Mouse (Mus musculus) midbrain, embryonic 14.5 days (tissue): Measurements from ENCODE around the gene Chn2. TPM values are rescaled to one million over a fixed set of nuclear protein-coding genes. Genes with fewer than 3 reads are reported as not detected.

ENCODE experiments used
- ATAC-seq: fragments of 200-750 bp; cut with Nextera tagmentation; 2 replicates; pipeline ENCODE4 v1.8.0; 2017; ENCODE audit warnings: moderate number of reproducible peaks, moderate library complexity; ENCODE audit not compliant: low FRiP score, low TSS enrichment
- DNase-seq: peaks from one replicate; pipeline ENCODE4 v3.0.0-alpha.2; 2015
- H3K27ac ChIP-seq: fragments of 300-500 bp; sonication (generic); replicated peaks from 2 replicates; pipeline ENCODE4 v1.5.1; 2014; ENCODE audit warnings: mild to moderate bottlenecking, low read depth, low read length, moderate library complexity
- H3K27me3 ChIP-seq: fragments of 300-500 bp; sonication (generic); 2 replicates; pipeline ENCODE4 v1.6.1; 2014; ENCODE audit warnings: low read length, control low read depth, mixed read lengths; ENCODE audit not compliant: control insufficient read depth, insufficient read depth
- H3K36me3 ChIP-seq: fragments of 300-500 bp; sonication (generic); 2 replicates; pipeline ENCODE4 v1.6.1; 2014; ENCODE audit warnings: low read length, control low read depth; ENCODE audit not compliant: control insufficient read depth, insufficient read depth
- H3K4me1 ChIP-seq: fragments of 300-500 bp; sonication (generic); 2 replicates; pipeline ENCODE4 v1.6.1; 2014; ENCODE audit warnings: mild to moderate bottlenecking, antibody characterized with exemption, low read length, control low read depth; ENCODE audit not compliant: control insufficient read depth, insufficient read depth
- H3K4me2 ChIP-seq: fragments of 300-500 bp; sonication (generic); 2 replicates; pipeline ENCODE4 v1.6.1; 2014; ENCODE audit warnings: mild to moderate bottlenecking, low read length, moderate library complexity
- H3K4me3 ChIP-seq: fragments of 300-500 bp; sonication (generic); replicated peaks from 2 replicates; pipeline ENCODE4 v1.5.1; 2014; ENCODE audit warnings: low read depth, low read length
- H3K9ac ChIP-seq: fragments of 300-500 bp; sonication (generic); replicated peaks from 2 replicates; pipeline ENCODE4 v1.6.1; 2014; ENCODE audit warnings: mild to moderate bottlenecking, low read length, moderate library complexity
- H3K9me3 ChIP-seq: fragments of 300-500 bp; sonication (generic); 2 replicates; pipeline ENCODE4 v1.6.1; 2016; ENCODE audit warnings: low read length, control low read depth, mixed read lengths; ENCODE audit not compliant: control insufficient read depth
- WGBS: fragments of 180-500 bp; shearing (Covaris S2); extraction: QIAGEN DNeasy Blood & Tissue Kit; methylation state at CpG from one replicate; pipeline ENCODE4 v1.1.7; 2014; 5-methylcytosine and 5-hydroxymethylcytosine counted together
- polyA plus RNA-seq: library from polyadenylated mRNA; unstranded; fragments of >200 nt; fragmentation: Nextera tagmentation; extraction: Ambion mirVana; gene quantifications from 2 replicates; pipeline ENCODE4 v1.2.1, GENCODE M21; 2014

The Chn2 gene
- polyA plus RNA-seq, 1 experiment from 2014 or later: 40.6 TPM

DNA sequence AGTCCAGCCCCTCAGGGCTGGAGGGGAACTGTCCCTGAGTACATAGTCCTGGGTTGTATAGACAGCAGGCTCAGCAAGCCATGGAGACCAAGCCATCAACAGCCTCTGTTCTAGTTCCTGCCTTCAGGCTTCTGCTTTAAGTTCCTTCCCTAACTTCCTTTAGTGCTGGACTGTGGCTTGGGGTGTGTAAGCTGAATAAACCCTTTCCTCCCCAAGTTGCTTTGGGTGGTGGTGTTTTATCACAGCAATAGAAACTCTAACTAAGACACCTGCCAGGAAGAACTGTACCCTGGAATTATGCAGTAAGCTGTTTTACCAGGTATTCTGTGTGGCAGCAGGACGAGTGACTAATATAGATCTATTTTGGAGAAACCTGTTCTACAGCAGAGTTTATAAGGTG lies 280.9 kb downstream of the Chn2 start:
- Histone ChIP-seq H3K9ac (no peak overlapping the region), H3K4me1 (no peaks in the 10 kb centered on the region), H3K27me3 (peaks cover 11% of the 10 kb centered on the region), H3K9me3 (no peaks in the 10 kb centered on the region), H3K4me2 (no peak overlapping the region), H3K27ac (no peak overlapping the region), H3K36me3 (no peaks in the 10 kb centered on the region), H3K4me3 (no peak overlapping the region)
- DNase-seq (no peak), ATAC-seq (no peak)
- 88% methylated on average over 1 of the region's 1 CpGs for WGBS

DNA sequence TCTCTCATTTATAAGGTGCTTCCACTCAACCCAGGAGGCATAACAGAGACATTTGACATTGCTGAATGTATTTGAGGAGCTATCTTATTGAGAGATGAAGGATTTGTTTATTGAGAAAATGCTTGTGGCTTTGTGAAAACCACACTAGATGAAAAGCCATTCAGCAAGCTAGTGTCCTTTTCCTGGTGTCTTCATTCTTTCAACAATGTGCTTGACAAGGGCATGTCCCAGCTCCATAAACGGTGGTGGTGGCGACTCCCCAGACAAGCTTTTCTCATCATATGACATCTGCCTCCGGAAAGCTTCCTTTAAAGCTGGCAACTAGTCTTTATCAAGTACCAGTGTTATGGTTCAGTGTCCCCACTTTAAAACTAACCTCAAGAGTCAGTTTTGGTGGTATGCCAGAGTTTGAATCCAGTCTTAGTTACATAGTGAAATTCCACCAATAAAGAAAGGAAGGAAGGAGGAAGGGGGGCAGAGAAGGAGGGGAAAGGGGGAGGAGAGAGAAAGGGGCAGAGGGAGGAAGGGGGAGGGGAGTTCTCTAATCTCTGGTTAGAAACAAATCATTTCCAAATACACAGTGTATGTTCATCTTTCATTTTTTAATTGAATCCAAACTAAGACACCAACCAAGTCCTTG lies 286.0 kb downstream of the Chn2 start, which contains the start of gene Prr15:
Gene Prr15, plus strand, starts transcription at position 590 of the 640 bp plus-strand sequence.
- Histone ChIP-seq H3K4me1 (peaks cover 10% of the 10 kb centered on the region), H3K27me3 (peaks cover 53% of the 10 kb centered on the region), H3K9ac (peak within 1 kb of the TSS; percentile 42; the same call in 1 of the 2 replicates)

DNA sequence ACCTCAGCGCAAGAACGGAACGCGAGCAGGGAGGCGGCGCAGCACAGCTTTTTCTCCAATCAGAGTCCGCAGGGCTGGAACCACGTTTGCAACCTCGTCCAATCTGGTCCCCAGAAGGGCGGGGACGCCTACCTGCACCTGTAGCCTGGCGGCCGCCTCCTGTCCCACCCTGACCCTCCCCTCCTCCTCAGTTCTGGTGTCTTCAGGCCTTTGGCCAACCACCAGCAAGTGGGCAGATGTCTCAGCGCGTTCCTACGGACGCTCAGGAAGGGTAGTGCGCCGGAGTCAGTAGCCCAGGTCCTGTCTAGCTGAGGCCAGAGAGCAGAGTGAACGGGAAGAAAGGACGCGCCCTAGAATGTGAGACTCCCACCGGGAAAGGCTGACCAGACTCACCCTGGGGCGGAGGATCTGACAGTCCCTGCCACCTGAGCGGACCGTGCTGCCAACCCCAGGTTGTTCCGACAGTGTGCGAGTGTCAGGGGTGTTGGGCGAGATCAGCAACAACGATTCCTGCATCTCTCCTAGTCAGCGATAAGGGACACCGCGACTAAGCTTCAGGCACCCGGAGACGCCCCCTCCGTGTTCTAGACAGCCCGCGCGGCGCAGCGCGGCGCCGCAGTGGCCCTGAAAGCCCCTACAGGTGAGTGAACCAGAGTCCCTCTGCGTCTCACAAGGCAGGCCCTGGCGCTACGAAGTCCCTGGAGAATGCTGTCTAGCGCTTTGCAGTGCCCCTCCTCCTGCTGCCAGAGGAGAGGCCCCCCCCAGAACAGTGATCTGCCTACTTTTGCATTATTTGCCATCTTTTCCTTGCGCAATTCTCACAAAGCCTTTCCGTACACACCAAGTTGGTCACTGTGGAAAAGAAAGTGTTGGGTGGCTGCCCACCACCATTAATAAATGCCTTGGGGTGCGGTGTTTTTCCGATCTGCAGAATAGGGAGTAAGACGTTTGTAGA lies 287.6 kb downstream of the Chn2 start:
- peaks cover 53% of the 10 kb centered on the region for H3K27me3 ChIP-seq
- no peaks in the 10 kb centered on the region for H3K36me3 ChIP-seq
- WGBS: under 1% methylated on average over 53 of the region's 53 CpGs
- H3K9me3 ChIP-seq: no peaks in the 10 kb centered on the region
- no peak overlapping the region for H3K27ac ChIP-seq
- peaks cover 19% of the 10 kb centered on the region for H3K4me1 ChIP-seq
- peak overlapping the region; percentile 47 for H3K4me3 ChIP-seq
- peak overlapping the region; percentile 83 for H3K4me2 ChIP-seq
- ATAC-seq (no peak; the same call in 1 of the 2 replicates), DNase-seq (peak; percentile 78)
- H3K9ac ChIP-seq: peak overlapping the region; percentile 42; the same call in 1 of the 2 replicates

More for the DNA sequence above, 286.0 kb downstream of the Chn2 start, which contains the start of gene Prr15:
- Histone ChIP-seq H3K36me3 (no peaks in the 10 kb centered on the region), H3K4me2 (peak within 1 kb of the TSS; percentile 83), H3K27ac (no peak within 1 kb of the TSS), H3K4me3 (peak within 1 kb of the TSS; percentile 47), H3K9me3 (no peaks in the 10 kb centered on the region)
- no peak for DNase-seq
- 62% methylated on average over 3 of the region's 3 CpGs for WGBS
- no peak for ATAC-seq

DNA sequence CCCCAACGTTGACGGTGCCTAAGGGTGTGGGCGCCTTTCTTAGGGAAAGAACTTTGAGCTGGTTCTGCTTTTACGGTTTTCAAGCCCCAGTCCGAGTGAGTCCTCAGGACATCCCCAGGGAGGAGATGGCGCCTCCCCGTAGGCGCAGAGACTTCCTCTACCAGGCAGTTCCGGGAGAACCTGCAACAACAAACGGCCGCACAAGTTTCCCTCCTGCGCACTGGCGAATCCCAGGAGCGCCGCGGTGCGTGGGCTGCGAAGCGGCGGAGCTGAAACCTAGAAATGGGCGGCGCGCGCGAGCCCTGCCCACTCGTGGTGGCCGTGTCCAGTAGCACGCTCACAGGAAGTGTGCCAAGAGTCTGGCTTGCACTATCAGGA lies 288.3 kb downstream of the Chn2 start:
- DNase-seq (peak; percentile 53), ATAC-seq (no peak)
- H3K9me3 ChIP-seq: no peaks in the 10 kb centered on the region
- H3K9ac ChIP-seq: no peak overlapping the region
- H3K4me3 ChIP-seq: peak overlapping the region; percentile 47
- under 1% methylated on average over 28 of the region's 28 CpGs for WGBS
- H3K4me1 ChIP-seq: peaks cover 25% of the 10 kb centered on the region
- no peaks in the 10 kb centered on the region for H3K36me3 ChIP-seq
- H3K4me2 ChIP-seq: peak overlapping the region; percentile 83
- peaks cover 53% of the 10 kb centered on the region for H3K27me3 ChIP-seq
- no peak overlapping the region for H3K27ac ChIP-seq

DNA sequence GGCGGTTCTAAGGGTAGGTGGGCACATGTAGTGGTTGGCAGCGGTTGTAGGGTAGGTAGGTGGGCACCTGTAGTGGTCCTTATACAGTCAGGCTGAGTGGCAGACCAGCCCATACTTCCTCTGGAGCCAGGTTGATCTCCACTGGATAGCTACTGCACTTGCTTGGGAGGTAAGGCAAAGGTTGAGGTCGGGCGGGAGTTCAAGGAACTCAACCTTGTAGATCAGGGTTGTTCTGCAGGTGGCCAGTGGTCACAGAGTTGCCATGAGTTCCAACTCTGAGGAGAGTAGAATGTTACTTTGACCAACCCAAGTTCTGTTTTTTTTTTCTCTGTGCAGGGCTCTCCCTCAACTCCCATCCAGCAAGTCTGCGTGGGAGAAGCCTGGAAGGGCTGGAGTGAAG lies 289.4 kb downstream of the Chn2 start:
- Histone ChIP-seq H3K27ac (no peak overlapping the region), H3K27me3 (peaks cover 53% of the 10 kb centered on the region), H3K36me3 (no peaks in the 10 kb centered on the region), H3K9me3 (no peaks in the 10 kb centered on the region), H3K4me1 (peaks cover 32% of the 10 kb centered on the region), H3K4me3 (no peak overlapping the region), H3K4me2 (no peak overlapping the region), H3K9ac (no peak overlapping the region)
- 96% methylated on average over 5 of the region's 5 CpGs for WGBS
- no peak for DNase-seq
- no peak for ATAC-seq

DNA sequence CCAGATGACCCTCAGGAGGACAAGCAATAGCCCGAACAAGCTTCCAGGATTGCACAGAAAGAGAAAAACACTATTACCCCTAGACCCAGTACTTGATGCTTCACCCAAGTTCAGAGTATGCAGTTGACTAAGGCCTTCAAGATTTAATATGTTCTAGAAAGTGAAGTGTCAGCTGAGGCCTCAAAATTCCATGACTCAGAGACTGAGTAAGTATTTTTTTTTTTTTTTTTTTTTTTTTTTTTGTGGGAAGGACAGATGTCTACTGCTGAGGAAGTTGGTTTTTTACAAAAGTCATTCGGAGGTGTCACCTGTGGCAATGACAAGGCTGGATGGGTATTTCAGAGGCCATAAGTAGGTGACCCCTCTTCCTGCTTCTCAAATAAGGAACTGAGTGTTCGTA lies 290.2 kb downstream of the Chn2 start:
- H3K27me3 ChIP-seq: peaks cover 46% of the 10 kb centered on the region
- H3K9ac ChIP-seq: no peak overlapping the region
- DNase-seq: no peak
- ATAC-seq: no peak
- H3K27ac ChIP-seq: no peak overlapping the region
- H3K36me3 ChIP-seq: no peaks in the 10 kb centered on the region
- no peak overlapping the region for H3K4me2 ChIP-seq
- H3K4me1 ChIP-seq: peaks cover 32% of the 10 kb centered on the region
- no peak overlapping the region for H3K4me3 ChIP-seq
- 87% methylated on average over 3 of the region's 3 CpGs for WGBS
- H3K9me3 ChIP-seq: no peaks in the 10 kb centered on the region

DNA sequence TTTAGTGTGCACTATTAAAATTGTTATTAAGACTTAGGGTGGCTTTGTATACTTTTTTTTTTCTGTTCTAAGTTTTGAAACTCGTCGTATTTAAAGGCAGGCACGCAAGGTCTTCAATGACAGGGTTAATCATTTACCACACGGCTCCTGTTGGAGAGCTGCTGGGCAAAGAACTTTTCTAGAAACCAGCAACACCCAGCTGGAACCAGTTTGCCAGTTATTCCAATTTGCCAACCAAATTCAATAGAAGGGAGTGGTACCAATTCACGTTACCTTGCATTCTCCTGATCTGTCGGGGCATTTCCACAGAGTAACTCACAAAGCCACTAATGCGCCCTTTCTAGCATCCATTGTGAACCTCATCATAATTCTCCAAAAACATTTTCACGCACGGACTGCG lies 290.8 kb downstream of the Chn2 start:
- no peak for DNase-seq
- 73% methylated on average over 10 of the region's 10 CpGs for WGBS
- no peak overlapping the region for H3K9ac ChIP-seq
- peaks cover 43% of the 10 kb centered on the region for H3K27me3 ChIP-seq
- no peak for ATAC-seq
- no peaks in the 10 kb centered on the region for H3K9me3 ChIP-seq
- H3K36me3 ChIP-seq: no peaks in the 10 kb centered on the region
- H3K27ac ChIP-seq: no peak overlapping the region
- no peak overlapping the region for H3K4me2 ChIP-seq
- H3K4me1 ChIP-seq: peaks cover 32% of the 10 kb centered on the region
- H3K4me3 ChIP-seq: no peak overlapping the region

DNA sequence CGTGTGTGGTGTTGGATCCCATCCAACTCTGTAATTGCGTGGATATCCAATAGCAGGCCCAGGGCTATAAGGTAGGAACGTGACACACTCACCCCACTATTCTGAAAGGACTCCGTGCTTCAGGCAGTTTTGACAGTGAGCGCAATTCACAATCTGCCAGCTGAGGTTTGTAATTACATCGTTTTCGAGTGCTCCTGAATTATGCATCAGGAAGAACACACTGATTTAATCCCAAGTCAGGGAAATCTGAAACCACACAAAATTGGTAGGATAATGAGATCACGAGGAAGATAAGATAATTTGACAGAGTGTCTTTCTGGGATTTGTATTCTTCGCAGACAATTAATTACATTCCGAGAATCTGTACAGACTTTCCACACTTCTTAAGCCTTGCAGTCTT lies 292.4 kb downstream of the Chn2 start:
- no peak overlapping the region for H3K4me2 ChIP-seq
- H3K27ac ChIP-seq: no peak overlapping the region
- H3K27me3 ChIP-seq: peaks cover 28% of the 10 kb centered on the region
- no peaks in the 10 kb centered on the region for H3K9me3 ChIP-seq
- peak; percentile 85 for ATAC-seq
- 9% methylated on average over 10 of the region's 10 CpGs for WGBS
- peak; percentile 86 for DNase-seq
- H3K4me1 ChIP-seq: peaks cover 32% of the 10 kb centered on the region
- no peak overlapping the region for H3K9ac ChIP-seq
- H3K4me3 ChIP-seq: no peak overlapping the region
- no peaks in the 10 kb centered on the region for H3K36me3 ChIP-seq
